Mouse (Mus musculus) lung, adult 2 months (tissue): ENCODE measurements around the gene Met.

ENCODE experiments used
- CTCF ChIP-seq: fragments of 200-500 bp; IDR thresholded peaks from 2 replicates; pipeline ENCODE4 v1.5.1; 2011; ENCODE audit warnings: mild to moderate bottlenecking, low read length, control low read depth; ENCODE audit not compliant: insufficient read depth
- POLR2A ChIP-seq: fragments of 200-500 bp; IDR thresholded peaks from 2 replicates; pipeline ENCODE4 v1.6.1; 2011; ENCODE audit warnings: low read depth, mild to moderate bottlenecking, control low read depth, low read length, borderline replicate concordance; ENCODE audit errors: extremely low read depth

DNA sequence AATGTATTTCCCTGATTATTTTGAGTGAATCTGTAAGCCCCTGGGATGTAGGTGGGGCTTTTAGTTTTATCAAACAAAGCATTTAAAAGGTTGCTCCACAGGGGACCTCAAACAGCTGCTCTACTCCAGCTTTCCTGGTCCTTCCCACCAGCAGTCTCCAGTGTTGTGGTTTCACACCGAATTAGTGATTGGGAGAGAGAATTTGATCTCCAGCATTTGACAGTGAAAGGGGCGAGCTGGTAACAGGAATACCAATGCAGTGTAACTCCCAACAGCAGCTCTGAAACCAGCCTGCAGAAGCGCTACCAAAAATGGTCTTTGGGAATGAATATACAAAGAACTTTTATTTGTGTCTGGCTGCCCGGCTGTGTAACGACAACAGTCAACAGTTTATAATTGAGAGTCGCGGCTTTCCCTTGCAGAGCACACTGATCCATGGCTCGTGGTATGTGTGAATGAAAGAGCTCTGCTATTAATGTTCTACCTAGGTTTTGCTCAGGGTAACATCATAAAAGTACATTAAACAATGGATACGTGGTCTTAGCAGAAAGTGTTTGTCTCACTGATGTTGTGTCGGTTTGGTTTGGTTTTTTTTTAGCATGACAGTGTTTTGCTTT lies 99.0 kb downstream of the Met start:
- TF ChIP-seq CTCF (no peak), POLR2A (no peak)
